Mouse (Mus musculus): Measurements from ENCODE around the gene Ciart. TPM values are rescaled to one million over a fixed set of nuclear protein-coding genes. Genes with fewer than 3 reads are reported as not detected.
"Not testable (repeated sequence)": the region's sequence is repeated elsewhere in the genome, so short reads cannot be mapped to it uniquely, and the experiment has no call there.

Ciart gene
- polyA plus RNA-seq (2012; ENCODE audit: insufficient read depth, insufficient read length, missing spikeins) = 1.6 and 1.7 TPM in 2 replicates

DNA sequence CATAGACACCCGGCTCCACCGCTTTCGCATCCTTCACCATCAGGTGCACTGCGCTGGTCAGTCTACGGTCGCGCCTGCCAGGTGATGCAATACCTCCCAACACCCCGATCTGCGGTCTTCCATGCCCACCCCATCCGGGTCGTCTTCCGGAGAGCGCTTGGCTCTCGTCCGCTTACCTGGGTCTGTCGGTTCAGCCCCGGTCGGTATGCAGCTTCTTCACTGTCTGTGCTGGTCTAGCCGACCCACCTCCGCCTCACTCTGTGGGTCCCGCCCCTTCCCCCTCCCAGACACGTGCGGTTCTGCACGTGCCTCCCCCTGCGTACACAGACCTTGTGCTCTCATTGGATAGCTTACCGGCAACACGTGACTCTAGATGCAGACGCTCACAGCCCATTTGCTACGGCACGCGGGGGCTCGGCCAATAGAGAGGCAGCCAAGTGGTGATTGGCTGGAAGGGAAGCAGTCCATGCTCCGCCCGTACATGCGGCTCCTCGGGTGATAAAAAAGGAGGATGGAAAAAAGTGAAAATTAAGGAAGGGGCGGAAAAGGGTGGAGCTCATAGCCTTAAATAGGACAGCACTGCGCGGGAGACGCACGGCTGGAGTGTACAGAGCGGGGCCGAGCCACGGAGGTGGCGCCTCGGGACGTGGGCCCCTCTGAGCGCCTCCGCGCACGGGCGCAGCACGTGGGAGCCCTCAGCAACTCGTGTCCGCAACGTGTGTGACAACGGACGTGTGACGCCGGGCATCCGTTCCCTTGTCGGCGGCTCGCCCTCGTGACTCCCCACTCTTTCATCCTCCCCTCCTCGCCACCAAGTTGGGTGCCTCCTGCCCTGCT lies at the start of gene Ciart:
Ciart (minus strand) TSS at position 273 of the 837 bp plus-strand sequence.
- Histone ChIP-seq H3K27ac (ENCODE audit: insufficient read depth, low read depth, low read length) (peak within 1 kb of the TSS; percentile 25), H3K4me3 (ENCODE audit: insufficient read depth, low read length) (peak within 1 kb of the TSS; percentile 75), H3K4me1 (ENCODE audit: control insufficient read depth, insufficient read depth, low read length) (no peaks in the 10 kb centered on the region)
- TF ChIP-seq POLR2A (IDR thresholded peaks at IDR 0.05; ENCODE audit: borderline replicate concordance, low read depth, low read length) (no peak), CTCF (IDR thresholded peaks at IDR 0.05; ENCODE audit: low read depth, low read length) (no peak)

- no peak overlapping the region for H3K27ac ChIP-seq (ENCODE audit: insufficient read depth, low read depth, low read length)
- no peak overlapping the region for H3K4me3 ChIP-seq (ENCODE audit: insufficient read depth, low read length)
- no peak for TF ChIP-seq POLR2A (IDR thresholded peaks at IDR 0.05; ENCODE audit: borderline replicate concordance, low read depth, low read length)
- TF ChIP-seq CTCF (IDR thresholded peaks at IDR 0.05; ENCODE audit: low read depth, low read length) = no peak
Observed at GRCm38 (mm10) chr3:95931471-95931870, 49.4 kb upstream of the Ciart start.

GRCm38 (mm10) chr3:95930471-95930789 lies 48.4 kb upstream of the Ciart start:
- Histone ChIP-seq H3K4me1 (ENCODE audit: control insufficient read depth, insufficient read depth, low read length) (peaks cover 11% of the 10 kb centered on the region), H3K27ac (ENCODE audit: insufficient read depth, low read depth, low read length) (peak overlapping the region; percentile 74), H3K4me3 (ENCODE audit: insufficient read depth, low read length) (peak overlapping the region; percentile 98)
- TF ChIP-seq CTCF (IDR thresholded peaks at IDR 0.05; ENCODE audit: low read depth, low read length) (no peak), POLR2A (IDR thresholded peaks at IDR 0.05; ENCODE audit: borderline replicate concordance, low read depth, low read length) (no peak)

More at GRCm38 (mm10) chr3:95931471-95931870, 49.4 kb upstream of the Ciart start:
- peaks cover 11% of the 10 kb centered on the region for H3K4me1 ChIP-seq (ENCODE audit: control insufficient read depth, insufficient read depth, low read length)

DNA sequence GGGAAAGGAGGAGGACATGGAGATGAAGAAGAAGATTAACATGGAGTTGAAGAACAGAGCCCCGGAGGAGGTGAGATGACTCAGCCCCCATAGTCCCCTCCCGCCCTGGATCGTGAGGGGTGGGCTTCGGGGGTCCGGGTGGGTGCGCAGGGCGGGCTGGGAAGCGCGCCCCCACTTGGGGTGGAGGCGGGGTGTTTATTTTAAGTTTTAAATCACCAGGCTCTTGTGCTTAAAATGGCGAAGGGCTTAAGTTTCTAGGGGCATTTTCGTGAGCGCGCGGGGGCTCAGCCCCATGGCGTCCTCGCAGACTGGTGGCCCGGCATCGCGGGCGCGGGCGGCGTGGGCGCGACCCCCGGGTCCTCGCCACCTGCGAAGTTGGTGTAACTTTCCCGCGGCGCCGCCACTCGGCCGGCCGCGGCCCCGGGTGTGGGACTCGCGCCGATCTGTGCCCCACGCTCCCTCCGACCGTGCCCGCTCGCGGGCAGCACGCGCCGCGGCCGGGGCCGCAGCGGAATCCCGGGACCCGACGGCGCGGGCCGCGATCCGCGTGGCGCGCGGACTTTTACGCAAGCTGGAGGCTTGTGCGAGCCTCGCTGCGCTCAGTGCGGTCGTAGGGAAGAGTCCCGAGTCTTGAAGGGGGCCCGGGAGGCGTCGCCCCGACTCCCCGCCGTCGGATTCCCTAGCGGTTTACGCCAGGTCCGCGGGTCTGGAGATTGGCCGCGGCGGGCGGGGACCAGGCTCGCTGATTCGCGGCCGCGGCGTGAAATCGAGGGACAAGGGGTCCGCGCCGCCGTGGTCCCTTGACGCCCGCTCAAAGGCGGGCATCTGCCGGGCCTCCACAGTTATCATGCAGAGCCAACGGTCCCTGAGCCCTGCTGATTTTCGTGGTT lies 47.8 kb upstream of the Ciart start:
- Histone ChIP-seq H3K4me3 (ENCODE audit: insufficient read depth, low read length) (peak overlapping the region; percentile 98), H3K4me1 (ENCODE audit: control insufficient read depth, insufficient read depth, low read length) (peaks cover 11% of the 10 kb centered on the region), H3K27ac (ENCODE audit: insufficient read depth, low read depth, low read length) (peak overlapping the region; percentile 74)
- TF ChIP-seq CTCF (IDR thresholded peaks at IDR 0.05; ENCODE audit: low read depth, low read length) (0 out of 2 replicates have a peak, but pooled peaks have one; percentile 17), POLR2A (IDR thresholded peaks at IDR 0.05; ENCODE audit: borderline replicate concordance, low read depth, low read length) (no peak)

GRCm38 (mm10) chr3:95928658-95929503 lies 46.8 kb upstream of the Ciart start, which contains the start of gene Anp32e:
TSS of gene Anp32e (plus strand) at chr3:95929246.
- peak within 1 kb of the TSS; percentile 74 for H3K27ac ChIP-seq (ENCODE audit: insufficient read depth, low read depth, low read length)
- TF ChIP-seq CTCF (IDR thresholded peaks at IDR 0.05; ENCODE audit: low read depth, low read length) (no peak; the same call in 1 of the 2 replicates), POLR2A (IDR thresholded peaks at IDR 0.05; ENCODE audit: borderline replicate concordance, low read depth, low read length) (no peak)
- peak within 1 kb of the TSS; percentile 98 for H3K4me3 ChIP-seq (ENCODE audit: insufficient read depth, low read length)
- peaks cover 9% of the 10 kb centered on the region for H3K4me1 ChIP-seq (ENCODE audit: control insufficient read depth, insufficient read depth, low read length)

DNA sequence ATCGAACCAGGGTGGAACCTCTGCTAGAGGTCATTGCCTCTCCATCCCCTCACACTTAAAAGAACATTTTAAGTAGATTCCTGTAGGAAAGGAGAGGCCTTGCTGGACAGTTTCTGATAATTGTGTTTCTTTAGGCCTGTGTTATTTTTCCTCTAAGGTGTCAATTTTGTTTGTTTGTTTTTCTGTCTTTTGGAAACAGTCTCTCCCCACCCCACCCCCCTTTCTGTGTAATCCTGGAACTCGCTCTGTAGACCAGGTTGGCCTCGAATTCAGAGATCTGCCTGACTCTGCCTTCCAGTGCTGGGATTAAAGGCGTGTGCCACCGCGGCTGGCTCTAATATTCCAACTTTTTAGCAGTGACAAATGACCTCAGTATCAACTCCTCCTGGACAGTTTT lies 46.2 kb upstream of the Ciart start:
- H3K27ac ChIP-seq (ENCODE audit: insufficient read depth, low read depth, low read length) = peak overlapping the region; percentile 42; the same call in 1 of the 2 replicates
- peak overlapping the region; percentile 60 for H3K4me3 ChIP-seq (ENCODE audit: insufficient read depth, low read length)
- H3K4me1 ChIP-seq (ENCODE audit: control insufficient read depth, insufficient read depth, low read length) = peaks cover 7% of the 10 kb centered on the region; the same call in 1 of the 2 replicates
- TF ChIP-seq POLR2A (IDR thresholded peaks at IDR 0.05; ENCODE audit: borderline replicate concordance, low read depth, low read length) (no peak), CTCF (IDR thresholded peaks at IDR 0.05; ENCODE audit: low read depth, low read length) (no peak)

DNA sequence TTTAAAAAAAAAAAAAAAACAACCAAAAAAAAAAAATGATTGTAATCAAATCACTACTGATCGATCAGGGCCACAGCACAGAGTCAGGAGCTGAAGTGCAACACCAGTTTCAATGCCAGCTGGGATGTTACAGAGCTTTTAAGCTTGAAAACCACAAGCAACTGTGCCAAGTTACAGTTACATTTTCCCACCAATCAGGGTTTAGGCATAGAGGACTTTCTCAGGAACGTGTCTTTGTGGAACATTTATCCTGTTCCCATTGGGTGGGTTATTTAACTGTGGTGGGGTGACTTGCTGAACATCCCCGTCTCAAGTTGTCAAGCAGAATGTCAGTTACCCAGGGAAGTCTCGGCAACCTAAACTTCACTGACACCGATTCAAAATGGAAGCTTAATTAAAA lies 43.0 kb upstream of the Ciart start:
- TF ChIP-seq POLR2A (IDR thresholded peaks at IDR 0.05; ENCODE audit: borderline replicate concordance, low read depth, low read length) = no peak
- H3K27ac ChIP-seq (ENCODE audit: insufficient read depth, low read depth, low read length) = no peak overlapping the region
- no peak overlapping the region for H3K4me3 ChIP-seq (ENCODE audit: insufficient read depth, low read length)
- H3K4me1 ChIP-seq (ENCODE audit: control insufficient read depth, insufficient read depth, low read length) = 0 out of 2 replicates have a peak, but pooled peaks cover 2% of the 10 kb centered on the region

DNA sequence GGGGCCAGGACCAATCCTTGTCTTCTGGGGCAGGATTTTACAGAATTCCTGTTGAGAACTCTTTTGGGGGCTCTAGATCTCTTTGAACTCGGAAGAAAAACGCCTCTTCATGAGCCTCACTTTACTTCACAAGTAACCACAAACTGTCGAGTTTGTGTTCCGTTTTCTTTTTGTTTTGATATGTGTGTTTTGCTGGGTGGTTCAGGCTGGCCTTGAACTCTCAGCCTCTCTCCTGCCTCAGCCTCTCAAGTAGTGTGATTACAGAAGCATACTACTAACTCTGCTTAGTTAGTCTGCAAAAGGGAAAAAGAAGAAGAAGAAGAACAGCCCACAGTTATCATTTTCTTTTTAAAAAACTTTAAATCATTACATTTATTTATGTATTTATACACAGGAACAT lies 42.1 kb upstream of the Ciart start:
- Histone ChIP-seq H3K27ac (ENCODE audit: insufficient read depth, low read depth, low read length) (no peak overlapping the region), H3K4me1 (ENCODE audit: control insufficient read depth, insufficient read depth, low read length) (0 out of 2 replicates have a peak, but pooled peaks cover 2% of the 10 kb centered on the region), H3K4me3 (ENCODE audit: insufficient read depth, low read length) (no peak overlapping the region)
- no peak for TF ChIP-seq POLR2A (IDR thresholded peaks at IDR 0.05; ENCODE audit: borderline replicate concordance, low read depth, low read length)

DNA sequence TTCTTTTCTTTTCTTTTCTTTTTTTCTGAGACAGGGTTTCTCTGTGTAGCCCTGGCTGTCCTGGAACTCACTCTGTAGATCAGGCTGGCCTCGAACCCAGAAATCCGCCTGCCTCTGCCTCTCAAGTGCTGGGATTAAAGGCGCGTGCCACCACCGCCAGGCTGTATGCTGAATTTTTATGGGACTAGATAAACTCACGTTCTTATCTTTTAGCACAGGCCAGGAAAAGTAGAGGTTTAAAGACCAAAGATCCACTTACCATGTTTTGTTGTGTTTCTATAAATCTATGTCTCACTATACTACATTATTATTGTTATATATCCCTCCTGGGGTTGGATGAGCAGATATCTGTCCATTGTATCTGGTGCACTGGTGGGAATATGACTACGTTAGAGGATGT lies 41.4 kb upstream of the Ciart start:
- H3K4me3 ChIP-seq (ENCODE audit: insufficient read depth, low read length); H3K27ac ChIP-seq (ENCODE audit: insufficient read depth, low read depth, low read length); H3K4me1 ChIP-seq (ENCODE audit: control insufficient read depth, insufficient read depth, low read length): not testable (repeated sequence)

GRCm38 (mm10) chr3:95920532-95920931 lies 38.5 kb upstream of the Ciart start:
- not testable (repeated sequence) for H3K4me1 ChIP-seq (ENCODE audit: control insufficient read depth, insufficient read depth, low read length); H3K4me3 ChIP-seq (ENCODE audit: insufficient read depth, low read length); H3K27ac ChIP-seq (ENCODE audit: insufficient read depth, low read depth, low read length)
